Mouse (Mus musculus): ENCODE data around the gene Iqca.

DNA sequence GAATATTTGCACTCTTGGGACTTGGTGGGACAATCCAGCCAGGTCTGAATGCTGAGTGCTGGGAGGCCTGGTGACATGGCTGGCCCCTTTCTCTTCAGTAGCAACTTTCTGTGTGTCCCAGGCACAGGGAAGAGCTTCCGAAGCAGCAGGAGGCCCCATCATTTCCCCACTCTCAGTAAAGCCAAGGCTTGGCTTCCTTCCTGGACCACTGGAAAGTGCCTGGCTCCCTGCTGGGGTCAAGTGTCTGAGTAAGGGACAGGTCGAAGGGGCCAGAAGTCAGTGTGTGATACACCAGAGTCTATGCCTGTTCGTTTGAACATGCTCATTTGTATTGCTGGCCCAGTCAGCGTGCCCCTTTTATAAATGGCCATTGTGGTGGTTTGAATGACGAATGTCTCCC, 152.2 kb downstream of the Iqca start:
- TF ChIP-seq CTCF (conservative IDR thresholded peaks at IDR 0.05; ENCODE audit: low read length) (no peak), POU5F1 (IDR thresholded peaks at IDR 0.05; ENCODE audit: borderline replicate concordance, low read length) (no peak), NANOG (IDR thresholded peaks at IDR 0.05; ENCODE audit: borderline replicate concordance, low read length) (no peak)
